Mouse (Mus musculus): ENCODE measurements around the gene Hist1h4a. TPM values are rescaled to one million over a fixed set of nuclear protein-coding genes. Genes with fewer than 3 reads are reported as not detected.
"Not testable (repeated sequence)": the region's sequence is repeated elsewhere in the genome, so short reads cannot be mapped to it uniquely, and the experiment has no call there.

Gene Hist1h4a
- polyA plus RNA-seq, 1 experiment from 2014 or later: not detected

DNA sequence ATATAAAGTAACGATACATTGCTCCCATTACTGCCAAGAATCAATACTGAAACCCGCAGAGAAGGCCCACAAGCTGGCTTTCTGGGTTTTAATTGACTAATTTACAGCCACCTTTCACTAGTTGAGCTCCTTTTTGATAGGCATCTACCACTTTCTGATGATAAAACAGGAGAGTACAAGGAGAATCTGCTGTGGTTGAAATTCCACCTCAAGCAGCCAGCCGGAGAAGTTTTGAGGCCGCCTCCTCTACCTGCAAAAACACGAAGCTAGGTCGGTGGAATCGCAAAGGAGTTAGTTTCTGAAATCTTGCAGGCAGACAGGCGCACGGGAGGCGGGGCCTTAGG lies 2.2 kb upstream of the Hist1h4a start:
- no peak for ATAC-seq (ENCODE audit: insufficient number of reproducible peaks, insufficient read depth, low FRiP score, low read depth)
- Histone ChIP-seq H3K36me3 (ENCODE audit: control insufficient read depth, insufficient read depth, low read length) (no peaks in the 10 kb centered on the region), H3K4me3 (ENCODE audit: control insufficient read depth in 1 of 2, insufficient read depth in 1 of 2, low read depth in 1 of 2, low read length in 2 of 2) (peak overlapping the region; percentile 50 to 69), H3K27ac (replicated peaks in 1 of 2; ENCODE audit: control insufficient read depth in 1 of 2, insufficient read depth in 1 of 2, low read depth in 2 of 2, low read length in 2 of 2) (peak overlapping the region; percentile 83 to 95), H3K9ac (ENCODE audit: low read length) (peak overlapping the region; percentile 77), H3K27me3 (ENCODE audit: control insufficient read depth, insufficient read depth, low read length) (no peaks in the 10 kb centered on the region), H3K4me2 (ENCODE audit: low read length) (peak overlapping the region; percentile 90), H3K9me3 (ENCODE audit: control insufficient read depth, low read length) (no peaks in the 10 kb centered on the region), H3K4me1 (ENCODE audit: control insufficient read depth in 2 of 2, insufficient read depth in 2 of 2, low read length in 2 of 2) (peaks cover 8 to 26% of the 10 kb centered on the region in 2 experiments)
- WGBS: 2% methylated on average over 10 of the region's 10 CpGs

DNA sequence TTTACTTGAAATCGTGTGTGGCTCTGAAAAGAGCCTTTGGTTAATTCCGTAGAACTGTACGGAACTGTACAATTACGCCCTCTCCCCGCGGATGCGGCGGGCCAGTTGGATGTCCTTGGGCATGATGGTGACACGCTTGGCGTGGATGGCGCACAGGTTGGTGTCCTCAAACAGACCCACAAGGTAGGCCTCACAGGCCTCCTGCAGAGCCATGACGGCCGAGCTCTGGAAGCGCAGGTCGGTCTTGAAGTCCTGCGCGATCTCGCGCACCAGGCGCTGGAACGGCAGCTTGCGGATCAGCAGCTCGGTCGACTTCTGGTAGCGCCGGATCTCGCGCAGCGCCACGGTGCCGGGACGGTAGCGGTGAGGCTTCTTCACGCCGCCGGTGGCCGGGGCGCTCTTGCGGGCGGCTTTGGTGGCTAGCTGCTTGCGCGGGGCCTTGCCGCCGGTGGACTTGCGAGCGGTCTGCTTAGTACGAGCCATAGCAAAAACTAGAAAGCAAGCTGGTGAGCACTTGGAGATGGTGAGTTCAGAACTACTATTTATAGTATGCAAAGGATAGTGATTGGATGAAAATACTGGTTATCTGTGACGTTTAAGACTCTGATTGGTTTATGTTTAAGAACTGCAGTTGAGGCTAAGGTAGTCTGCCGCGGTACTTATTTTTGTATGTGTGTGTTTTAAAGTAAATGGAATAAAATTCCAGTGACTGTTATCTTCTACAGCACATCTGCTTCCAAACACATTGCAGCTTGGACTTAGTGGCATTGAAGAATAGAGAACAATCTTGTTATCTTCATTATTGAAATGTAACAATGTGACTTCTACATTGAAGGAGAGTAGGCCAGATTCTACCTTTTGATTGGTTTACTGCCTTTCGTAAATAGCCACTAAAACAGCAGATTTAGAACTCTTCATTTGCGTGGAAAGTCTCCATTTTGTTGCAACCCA lies 1.1 kb upstream of the Hist1h4a start, which contains the start of gene Hist1h3a:
Gene Hist1h3a (minus strand): TSS at position 516 of the 951 bp plus-strand sequence.
- Histone ChIP-seq H3K4me2 (ENCODE audit: low read length) (peak within 1 kb of the TSS; percentile 90), H3K4me3 (ENCODE audit: control insufficient read depth in 1 of 2, insufficient read depth in 1 of 2, low read depth in 1 of 2, low read length in 2 of 2) (peak within 1 kb of the TSS; percentile 50 to 69), H3K9ac (ENCODE audit: low read length) (peak within 1 kb of the TSS; percentile 77), H3K27ac (replicated peaks in 1 of 2; ENCODE audit: control insufficient read depth in 1 of 2, insufficient read depth in 1 of 2, low read depth in 2 of 2, low read length in 2 of 2) (peak within 1 kb of the TSS; percentile 95), H3K4me1 (ENCODE audit: control insufficient read depth in 2 of 2, insufficient read depth in 2 of 2, low read length in 2 of 2) (peaks cover 8 to 26% of the 10 kb centered on the region in 2 experiments)
- H3K27me3 ChIP-seq (ENCODE audit: control insufficient read depth, insufficient read depth, low read length); H3K9me3 ChIP-seq (ENCODE audit: control insufficient read depth, low read length); H3K36me3 ChIP-seq (ENCODE audit: control insufficient read depth, insufficient read depth, low read length): not testable (repeated sequence)
- ATAC-seq (ENCODE audit: insufficient number of reproducible peaks, insufficient read depth, low FRiP score, low read depth): peak; percentile 52
- WGBS: under 1% methylated on average over 34 of the region's 52 CpGs

DNA sequence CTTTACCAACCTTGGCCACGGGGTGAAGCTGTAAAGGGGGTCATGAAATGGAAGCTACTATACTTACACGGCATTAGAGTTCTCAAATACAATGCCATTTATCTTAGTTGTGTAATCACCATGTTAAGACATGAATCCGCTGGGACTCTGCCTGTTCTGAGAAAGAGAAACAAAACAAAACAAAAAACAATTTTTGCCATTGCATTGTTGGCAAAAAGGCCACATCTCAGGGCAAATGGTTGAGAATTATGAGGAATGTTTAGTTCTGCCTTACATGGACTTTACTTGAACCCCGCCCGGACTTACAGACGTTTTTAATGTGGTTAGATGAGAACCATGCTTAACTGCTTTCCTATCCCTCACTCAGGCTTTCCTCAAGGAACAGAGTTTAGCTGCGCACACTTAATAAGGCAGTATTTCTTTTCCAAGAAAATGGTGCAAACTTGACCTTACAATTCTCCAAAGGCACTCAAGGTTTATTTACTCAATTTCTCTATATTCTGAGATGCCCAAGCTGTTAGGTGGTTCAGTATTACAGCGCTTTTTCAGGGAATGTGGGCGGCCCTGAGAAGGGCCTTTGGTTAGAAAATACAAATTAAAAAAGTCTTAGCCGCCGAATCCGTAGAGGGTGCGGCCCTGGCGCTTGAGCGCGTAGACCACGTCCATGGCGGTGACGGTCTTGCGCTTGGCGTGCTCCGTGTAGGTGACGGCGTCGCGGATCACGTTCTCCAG lies 624 bp downstream of the Hist1h4a start:
- Histone ChIP-seq H3K36me3 (ENCODE audit: control insufficient read depth, insufficient read depth, low read length) (no peaks in the 10 kb centered on the region), H3K4me2 (ENCODE audit: low read length) (peak overlapping the region; percentile 90), H3K27me3 (ENCODE audit: control insufficient read depth, insufficient read depth, low read length) (no peaks in the 10 kb centered on the region), H3K9me3 (ENCODE audit: control insufficient read depth, low read length) (no peaks in the 10 kb centered on the region), H3K4me1 (ENCODE audit: control insufficient read depth in 2 of 2, insufficient read depth in 2 of 2, low read length in 2 of 2) (peaks cover 8 to 26% of the 10 kb centered on the region in 2 experiments), H3K4me3 (ENCODE audit: control insufficient read depth in 1 of 2, insufficient read depth in 1 of 2, low read depth in 1 of 2, low read length in 2 of 2) (peak overlapping the region; percentile 43 to 47), H3K9ac (ENCODE audit: low read length) (peak overlapping the region; percentile 70), H3K27ac (replicated peaks in 1 of 2; ENCODE audit: control insufficient read depth in 1 of 2, insufficient read depth in 1 of 2, low read depth in 2 of 2, low read length in 2 of 2) (peak overlapping the region; percentile 80 to 95)
- 2% methylated on average over 17 of the region's 27 CpGs for WGBS
- 0 out of 2 replicates have a peak, but pooled peaks have one; percentile 0 for ATAC-seq (ENCODE audit: insufficient number of reproducible peaks, insufficient read depth, low FRiP score, low read depth)

DNA sequence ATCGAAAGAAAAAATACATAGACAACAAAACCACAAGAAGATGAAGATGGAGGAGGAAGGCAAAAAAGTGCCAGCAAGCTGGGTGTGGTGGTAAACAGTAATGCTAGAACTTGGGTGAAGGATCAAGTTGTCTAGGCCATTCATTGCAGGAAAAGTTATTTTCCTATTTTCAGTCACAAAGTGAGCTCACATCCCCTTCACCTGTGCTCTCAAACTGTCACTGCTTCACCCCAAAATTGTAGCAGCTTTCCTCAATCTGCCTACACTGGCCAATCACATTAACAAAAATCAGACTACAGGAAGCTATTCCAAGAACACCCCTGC lies 1.2 kb downstream of the Hist1h4a start:
- H3K36me3 ChIP-seq (ENCODE audit: control insufficient read depth, insufficient read depth, low read length): no peaks in the 10 kb centered on the region
- 79% methylated on average over 1 of the region's 1 CpGs for WGBS
- H3K4me2 ChIP-seq (ENCODE audit: low read length): peak overlapping the region; percentile 90
- H3K9ac ChIP-seq (ENCODE audit: low read length): peak overlapping the region; percentile 70; the same call in 1 of the 2 replicates
- no peak for ATAC-seq (ENCODE audit: insufficient number of reproducible peaks, insufficient read depth, low FRiP score, low read depth)
- no peaks in the 10 kb centered on the region for H3K9me3 ChIP-seq (ENCODE audit: control insufficient read depth, low read length)
- no peaks in the 10 kb centered on the region for H3K27me3 ChIP-seq (ENCODE audit: control insufficient read depth, insufficient read depth, low read length)
- 0 out of 4 replicates have a peak overlapping the region, but pooled peaks of 1 of the 2 experiments have one; percentile 43 for H3K4me3 ChIP-seq (ENCODE audit: control insufficient read depth in 1 of 2, insufficient read depth in 1 of 2, low read depth in 1 of 2, low read length in 2 of 2)
- H3K27ac ChIP-seq (replicated peaks in 1 of 2; ENCODE audit: control insufficient read depth in 1 of 2, insufficient read depth in 1 of 2, low read depth in 2 of 2, low read length in 2 of 2): peak overlapping the region; percentile 80 to 95; a peak in 3 of 4 replicates
- peaks cover 8 to 26% of the 10 kb centered on the region in 2 experiments for H3K4me1 ChIP-seq (ENCODE audit: control insufficient read depth in 2 of 2, insufficient read depth in 2 of 2, low read length in 2 of 2)

DNA sequence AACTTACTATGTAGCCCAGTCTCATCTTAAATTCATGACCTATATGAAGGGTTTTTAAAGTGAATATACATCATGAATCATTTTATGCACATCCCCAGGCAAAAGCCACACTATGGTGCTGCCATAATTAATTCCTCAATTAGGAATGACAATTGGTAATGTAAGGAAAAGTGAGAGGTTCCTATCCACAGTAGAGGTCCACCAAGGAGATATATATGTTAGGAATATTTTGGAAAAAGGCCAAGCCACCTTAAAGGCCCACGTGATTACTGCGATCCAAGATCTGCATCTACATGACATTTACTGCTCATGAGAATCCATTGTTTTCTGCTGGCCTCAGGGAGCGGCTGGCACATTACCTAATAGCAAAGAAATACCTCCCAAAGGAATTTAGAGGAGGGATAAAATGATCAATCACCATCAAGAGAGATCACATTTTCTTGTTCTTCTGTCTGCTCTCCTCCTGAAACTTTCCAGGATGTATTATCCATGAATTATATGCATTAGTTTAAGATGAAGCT lies 1.7 kb downstream of the Hist1h4a start:
- H3K4me2 ChIP-seq (ENCODE audit: low read length): no peak overlapping the region
- 80% methylated on average over 3 of the region's 3 CpGs for WGBS

DNA sequence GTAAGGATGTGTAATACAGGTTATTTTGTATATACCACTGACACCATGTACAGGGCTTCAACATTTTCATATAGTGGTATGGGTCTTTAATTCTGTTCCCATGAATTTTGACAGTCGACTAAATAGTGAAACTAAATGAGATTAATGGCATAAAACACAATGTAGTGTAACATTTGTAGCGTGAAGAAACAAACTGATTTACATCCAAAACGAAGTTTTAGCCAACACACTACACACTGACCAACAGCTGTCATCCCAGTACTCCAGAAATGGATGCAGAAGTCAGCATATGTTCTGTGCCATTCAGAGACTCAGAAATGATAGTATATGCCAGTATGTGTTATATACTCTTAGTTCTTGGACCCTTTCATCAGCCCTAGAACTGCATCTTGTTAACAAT lies 3.1 kb downstream of the Hist1h4a start:
- Histone ChIP-seq H3K27me3 (ENCODE audit: control insufficient read depth, insufficient read depth, low read length) (no peaks in the 10 kb centered on the region), H3K4me1 (ENCODE audit: control insufficient read depth in 2 of 2, insufficient read depth in 2 of 2, low read length in 2 of 2) (peaks cover 0 to 14% of the 10 kb centered on the region in 2 experiments; a peak in 3 of 4 replicates), H3K4me3 (ENCODE audit: control insufficient read depth in 1 of 2, insufficient read depth in 1 of 2, low read depth in 1 of 2, low read length in 2 of 2) (no peak overlapping the region), H3K4me2 (ENCODE audit: low read length) (peak overlapping the region; percentile 60), H3K27ac (replicated peaks in 1 of 2; ENCODE audit: control insufficient read depth in 1 of 2, insufficient read depth in 1 of 2, low read depth in 2 of 2, low read length in 2 of 2) (no peak overlapping the region), H3K9me3 (ENCODE audit: control insufficient read depth, low read length) (no peaks in the 10 kb centered on the region), H3K9ac (ENCODE audit: low read length) (no peak overlapping the region), H3K36me3 (ENCODE audit: control insufficient read depth, insufficient read depth, low read length) (no peaks in the 10 kb centered on the region)
- no peak for ATAC-seq (ENCODE audit: insufficient number of reproducible peaks, insufficient read depth, low FRiP score, low read depth)
- WGBS: 54% methylated on average over 3 of the region's 3 CpGs

More for the DNA sequence above, 1.7 kb downstream of the Hist1h4a start:
- H3K9ac ChIP-seq (ENCODE audit: low read length): no peak overlapping the region
- H3K27me3 ChIP-seq (ENCODE audit: control insufficient read depth, insufficient read depth, low read length): no peaks in the 10 kb centered on the region
- peaks cover 6 to 21% of the 10 kb centered on the region in 2 experiments for H3K4me1 ChIP-seq (ENCODE audit: control insufficient read depth in 2 of 2, insufficient read depth in 2 of 2, low read length in 2 of 2)
- H3K4me3 ChIP-seq (ENCODE audit: control insufficient read depth in 1 of 2, insufficient read depth in 1 of 2, low read depth in 1 of 2, low read length in 2 of 2): no peak overlapping the region
- no peak overlapping the region for H3K27ac ChIP-seq (replicated peaks in 1 of 2; ENCODE audit: control insufficient read depth in 1 of 2, insufficient read depth in 1 of 2, low read depth in 2 of 2, low read length in 2 of 2)
- no peaks in the 10 kb centered on the region for H3K9me3 ChIP-seq (ENCODE audit: control insufficient read depth, low read length)
- no peaks in the 10 kb centered on the region for H3K36me3 ChIP-seq (ENCODE audit: control insufficient read depth, insufficient read depth, low read length)
- no peak for ATAC-seq (ENCODE audit: insufficient number of reproducible peaks, insufficient read depth, low FRiP score, low read depth)

DNA sequence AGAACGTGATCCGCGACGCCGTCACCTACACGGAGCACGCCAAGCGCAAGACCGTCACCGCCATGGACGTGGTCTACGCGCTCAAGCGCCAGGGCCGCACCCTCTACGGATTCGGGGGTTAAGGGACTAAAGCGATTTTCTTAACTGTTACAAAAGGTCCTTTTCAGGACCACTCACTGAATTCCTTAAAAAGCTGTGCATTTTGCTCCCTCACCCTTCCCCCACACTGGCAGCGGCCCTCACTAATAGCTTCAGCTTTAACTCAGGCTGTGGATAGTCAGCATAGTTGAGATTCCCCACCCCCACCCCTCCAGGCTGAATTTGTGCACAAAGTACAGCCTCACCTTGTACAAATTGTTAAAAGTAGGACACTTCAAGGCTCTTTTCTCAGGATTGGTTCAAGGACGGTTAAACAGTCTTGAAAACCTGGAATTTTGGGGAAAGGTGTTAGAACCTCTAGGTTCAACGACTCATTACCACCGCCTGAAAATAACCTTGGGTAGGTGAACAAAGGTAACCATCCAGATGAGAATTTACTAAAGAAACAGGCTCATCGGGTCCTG lies 3.7 kb downstream of the Hist1h4a start:
- peak overlapping the region; percentile 61 to 86 for H3K27ac ChIP-seq (replicated peaks in 1 of 2; ENCODE audit: control insufficient read depth in 1 of 2, insufficient read depth in 1 of 2, low read depth in 2 of 2, low read length in 2 of 2)
- no peaks in the 10 kb centered on the region for H3K9me3 ChIP-seq (ENCODE audit: control insufficient read depth, low read length)
- peak overlapping the region; percentile 67 for H3K9ac ChIP-seq (ENCODE audit: low read length)
- H3K36me3 ChIP-seq (ENCODE audit: control insufficient read depth, insufficient read depth, low read length): no peaks in the 10 kb centered on the region
- peak overlapping the region; percentile 22 to 50 for H3K4me3 ChIP-seq (ENCODE audit: control insufficient read depth in 1 of 2, insufficient read depth in 1 of 2, low read depth in 1 of 2, low read length in 2 of 2)
- H3K4me2 ChIP-seq (ENCODE audit: low read length): peak overlapping the region; percentile 60
- peaks cover 0 to 14% of the 10 kb centered on the region in 2 experiments; a peak in 2 of 4 replicates for H3K4me1 ChIP-seq (ENCODE audit: control insufficient read depth in 2 of 2, insufficient read depth in 2 of 2, low read length in 2 of 2)
- no peaks in the 10 kb centered on the region for H3K27me3 ChIP-seq (ENCODE audit: control insufficient read depth, insufficient read depth, low read length)
- 3% methylated on average over 16 of the region's 23 CpGs for WGBS
- no peak for ATAC-seq (ENCODE audit: insufficient number of reproducible peaks, insufficient read depth, low FRiP score, low read depth)

All from heart, embryonic 14.5 days (tissue).